Mouse (Mus musculus): ENCODE data around the gene Cfap65. TPM values are rescaled to one million over a fixed set of nuclear protein-coding genes. Genes with fewer than 3 reads are reported as not detected.
A peak's percentile ranks its signal among the peaks of the same experiment; 100 is the strongest.

The Cfap65 gene
- total RNA-seq (2012; rRNA removed) = 0.05 TPM in 1 of 2 replicates, not detected in the other

DNA sequence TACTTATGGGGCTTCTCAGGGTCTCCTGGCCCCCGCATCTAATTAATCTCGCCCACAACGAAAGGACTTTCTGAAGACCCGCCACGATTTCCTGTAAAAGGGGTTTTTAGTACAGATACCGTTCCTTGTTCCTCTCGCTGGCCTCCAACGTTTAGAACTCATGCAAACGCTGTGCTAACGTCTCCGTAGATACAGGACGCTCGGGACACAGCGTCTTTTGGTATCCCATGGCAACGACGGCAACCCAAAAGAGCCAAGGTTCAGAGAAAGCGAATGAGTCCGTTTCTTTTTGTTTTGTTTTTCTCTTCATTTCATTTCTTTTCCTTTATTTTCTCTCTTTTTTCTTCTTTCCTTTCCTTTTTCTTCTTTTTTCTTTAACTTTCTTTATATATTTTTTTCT, at the start of gene Cfap65:
TSS of gene Cfap65 (minus strand) at position 198 of the 400 bp plus-strand sequence.
- in situ Hi-C loops (cut with MboI; ENCODE audit: low sequenced_read_pairs in 2 of 2, unreplicated experiment in 2 of 2) = no loop called here
- Histone ChIP-seq H3K4me3 (ENCODE audit: insufficient read depth in 1 of 2, low read depth in 1 of 2, low read length in 2 of 2, poor library complexity in 1 of 2, severe bottlenecking in 1 of 2) (0 out of 4 replicates have a peak within 1 kb of the TSS, but pooled peaks of 1 of the 2 experiments have one; percentile 9), H3K9me3 (ENCODE audit: control insufficient read depth, insufficient read depth, low read depth, low read length) (no peaks in the 10 kb centered on the region), H3K4me1 (ENCODE audit: control insufficient read depth in 2 of 2, insufficient read depth in 2 of 2, low read length in 2 of 2, poor library complexity in 1 of 2) (no peaks in the 10 kb centered on the region), H3K9ac (ENCODE audit: insufficient read depth, low read depth, low read length, poor library complexity, severe bottlenecking) (no peak within 1 kb of the TSS), H3K36me3 (ENCODE audit: control insufficient read depth, insufficient read depth, low read length, poor library complexity, severe bottlenecking) (no peaks in the 10 kb centered on the region), H3K27ac (ENCODE audit: insufficient read depth, low read depth, low read length, poor library complexity, severe bottlenecking) (no peak within 1 kb of the TSS)
- TF ChIP-seq MAFK (IDR thresholded peaks at IDR 0.05; ENCODE audit: insufficient read depth, low read depth, low read length) (no peak), HCFC1 (IDR thresholded peaks at IDR 0.05; ENCODE audit: borderline replicate concordance, insufficient read depth, low read length) (peak; percentile 47; the same call in 1 of the 2 replicates), ZC3H11A (IDR thresholded peaks at IDR 0.05; ENCODE audit: borderline replicate concordance, low read depth, low read length) (no peak), ZNF384 (IDR thresholded peaks at IDR 0.05; ENCODE audit: low read depth, low read length) (no peak), CHD2 (IDR thresholded peaks at IDR 0.05; ENCODE audit: low read depth, low read length) (no peak)
- DNase-seq (ENCODE audit: low read depth, low spot score) = no peak

DNA sequence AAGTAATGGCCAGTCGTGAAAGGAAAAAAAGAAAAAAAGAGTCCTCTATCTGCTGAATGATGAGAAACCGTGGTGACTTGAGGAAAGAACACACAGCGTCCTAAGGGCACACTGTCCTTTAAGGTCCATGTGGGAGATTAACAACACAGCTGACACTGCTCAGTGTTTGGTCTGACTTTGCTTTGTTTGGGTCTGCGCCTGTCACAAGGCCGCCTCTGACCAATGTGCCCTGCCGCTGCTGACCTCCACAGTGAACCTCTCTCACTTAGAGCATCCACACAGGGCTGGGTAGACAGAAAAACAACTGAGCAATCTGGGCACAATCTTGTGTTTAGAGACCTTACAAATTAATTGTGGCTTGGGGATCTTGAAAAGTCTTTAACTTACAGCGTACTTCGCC, 41.6 kb upstream of the Cfap65 start:
- no peak for DNase-seq (ENCODE audit: low read depth, low spot score)
- H3K27ac ChIP-seq (ENCODE audit: insufficient read depth, low read depth, low read length, poor library complexity, severe bottlenecking) = no peak overlapping the region
- in situ Hi-C loops (cut with MboI; ENCODE audit: low sequenced_read_pairs in 2 of 2, unreplicated experiment in 2 of 2) = no loop called here
- TF ChIP-seq ZC3H11A (IDR thresholded peaks at IDR 0.05; ENCODE audit: borderline replicate concordance, low read depth, low read length) (no peak), ZNF384 (IDR thresholded peaks at IDR 0.05; ENCODE audit: low read depth, low read length) (no peak), HCFC1 (IDR thresholded peaks at IDR 0.05; ENCODE audit: borderline replicate concordance, insufficient read depth, low read length) (no peak), CHD2 (IDR thresholded peaks at IDR 0.05; ENCODE audit: low read depth, low read length) (no peak), MAFK (IDR thresholded peaks at IDR 0.05; ENCODE audit: insufficient read depth, low read depth, low read length) (no peak)
- H3K36me3 ChIP-seq (ENCODE audit: control insufficient read depth, insufficient read depth, low read length, poor library complexity, severe bottlenecking) = no peaks in the 10 kb centered on the region
- H3K9me3 ChIP-seq (ENCODE audit: control insufficient read depth, insufficient read depth, low read depth, low read length) = no peaks in the 10 kb centered on the region
- H3K4me1 ChIP-seq (ENCODE audit: control insufficient read depth in 2 of 2, insufficient read depth in 2 of 2, low read length in 2 of 2, poor library complexity in 1 of 2) = peaks cover 0 to 2% of the 10 kb centered on the region in 2 experiments; a peak in 2 of 4 replicates
- no peak overlapping the region for H3K9ac ChIP-seq (ENCODE audit: insufficient read depth, low read depth, low read length, poor library complexity, severe bottlenecking)
- H3K4me3 ChIP-seq (ENCODE audit: insufficient read depth in 1 of 2, low read depth in 1 of 2, low read length in 2 of 2, poor library complexity in 1 of 2, severe bottlenecking in 1 of 2) = no peak overlapping the region

DNA sequence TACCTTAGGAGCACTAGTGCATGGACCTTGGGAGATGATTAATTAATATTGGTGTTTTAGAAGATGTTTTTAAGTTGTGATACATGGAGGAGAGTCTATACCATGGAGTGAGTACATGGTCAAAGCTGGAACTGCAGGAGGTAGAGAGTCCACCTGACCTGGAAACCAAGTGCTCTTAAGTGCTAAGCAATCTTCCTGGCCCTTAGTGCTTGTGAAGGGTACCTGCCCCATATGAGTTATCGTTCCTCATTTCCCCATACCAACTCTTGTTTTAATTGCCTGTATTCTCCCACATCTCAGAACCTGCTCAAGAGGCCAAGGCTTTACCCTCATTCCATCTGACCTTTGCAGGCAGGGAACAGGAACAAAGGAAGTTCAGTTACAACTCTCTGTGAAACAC, 40.5 kb upstream of the Cfap65 start:
- H3K4me1 ChIP-seq (ENCODE audit: control insufficient read depth in 2 of 2, insufficient read depth in 2 of 2, low read length in 2 of 2, poor library complexity in 1 of 2) = peaks cover 0 to 6% of the 10 kb centered on the region in 2 experiments; a peak in 2 of 4 replicates
- no peak for DNase-seq (ENCODE audit: low read depth, low spot score)
- H3K27ac ChIP-seq (ENCODE audit: insufficient read depth, low read depth, low read length, poor library complexity, severe bottlenecking) = no peak overlapping the region

DNA sequence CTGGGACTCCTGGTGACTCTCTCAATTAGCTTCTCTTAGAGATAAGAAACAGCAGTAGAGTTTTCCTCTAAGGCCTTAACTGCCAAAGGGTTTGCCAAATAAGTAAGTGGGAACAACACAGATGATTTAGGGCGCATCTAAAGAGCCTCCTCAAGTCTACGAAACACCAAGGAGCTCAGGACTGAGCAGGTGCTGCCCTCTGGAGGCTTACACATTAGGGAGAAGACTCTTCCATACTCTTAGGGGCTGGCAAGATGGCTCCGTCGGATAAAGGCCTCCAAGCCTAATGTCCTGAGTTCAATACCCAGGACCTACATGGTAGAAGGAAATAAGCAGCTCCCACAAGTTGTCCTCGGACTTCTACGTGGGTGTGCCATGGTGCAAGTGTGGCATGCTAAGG, 38.2 kb upstream of the Cfap65 start:
- peaks cover 0 to 6% of the 10 kb centered on the region in 2 experiments; a peak in 1 of 4 replicates for H3K4me1 ChIP-seq (ENCODE audit: control insufficient read depth in 2 of 2, insufficient read depth in 2 of 2, low read length in 2 of 2, poor library complexity in 1 of 2)
- TF ChIP-seq ZC3H11A (IDR thresholded peaks at IDR 0.05; ENCODE audit: borderline replicate concordance, low read depth, low read length) = no peak
- TF ChIP-seq HCFC1 (IDR thresholded peaks at IDR 0.05; ENCODE audit: borderline replicate concordance, insufficient read depth, low read length) = no peak
- TF ChIP-seq ZNF384 (IDR thresholded peaks at IDR 0.05; ENCODE audit: low read depth, low read length) = no peak
- no peak for TF ChIP-seq MAFK (IDR thresholded peaks at IDR 0.05; ENCODE audit: insufficient read depth, low read depth, low read length)
- TF ChIP-seq CHD2 (IDR thresholded peaks at IDR 0.05; ENCODE audit: low read depth, low read length) = no peak
- no peak overlapping the region for H3K4me3 ChIP-seq (ENCODE audit: insufficient read depth in 1 of 2, low read depth in 1 of 2, low read length in 2 of 2, poor library complexity in 1 of 2, severe bottlenecking in 1 of 2)
- no peaks in the 10 kb centered on the region for H3K36me3 ChIP-seq (ENCODE audit: control insufficient read depth, insufficient read depth, low read length, poor library complexity, severe bottlenecking)
- no peak for DNase-seq (ENCODE audit: low read depth, low spot score)
- in situ Hi-C loops (cut with MboI; ENCODE audit: low sequenced_read_pairs in 2 of 2, unreplicated experiment in 2 of 2) = no loop called here
- H3K9ac ChIP-seq (ENCODE audit: insufficient read depth, low read depth, low read length, poor library complexity, severe bottlenecking) = no peak overlapping the region
- H3K9me3 ChIP-seq (ENCODE audit: control insufficient read depth, insufficient read depth, low read depth, low read length) = no peaks in the 10 kb centered on the region
- no peak overlapping the region for H3K27ac ChIP-seq (ENCODE audit: insufficient read depth, low read depth, low read length, poor library complexity, severe bottlenecking)

More for the DNA sequence above, 40.5 kb upstream of the Cfap65 start:
- Histone ChIP-seq H3K9me3 (ENCODE audit: control insufficient read depth, insufficient read depth, low read depth, low read length) (no peaks in the 10 kb centered on the region), H3K36me3 (ENCODE audit: control insufficient read depth, insufficient read depth, low read length, poor library complexity, severe bottlenecking) (no peaks in the 10 kb centered on the region), H3K4me3 (ENCODE audit: insufficient read depth in 1 of 2, low read depth in 1 of 2, low read length in 2 of 2, poor library complexity in 1 of 2, severe bottlenecking in 1 of 2) (no peak overlapping the region), H3K9ac (ENCODE audit: insufficient read depth, low read depth, low read length, poor library complexity, severe bottlenecking) (no peak overlapping the region)
- TF ChIP-seq HCFC1 (IDR thresholded peaks at IDR 0.05; ENCODE audit: borderline replicate concordance, insufficient read depth, low read length) = no peak
- TF ChIP-seq ZC3H11A (IDR thresholded peaks at IDR 0.05; ENCODE audit: borderline replicate concordance, low read depth, low read length) = no peak
- TF ChIP-seq CHD2 (IDR thresholded peaks at IDR 0.05; ENCODE audit: low read depth, low read length) = no peak
- TF ChIP-seq ZNF384 (IDR thresholded peaks at IDR 0.05; ENCODE audit: low read depth, low read length) = no peak
- TF ChIP-seq MAFK (IDR thresholded peaks at IDR 0.05; ENCODE audit: insufficient read depth, low read depth, low read length) = no peak
- in situ Hi-C loops (cut with MboI; ENCODE audit: low sequenced_read_pairs in 2 of 2, unreplicated experiment in 2 of 2) = no loop called here
